Mouse (Mus musculus): ENCODE measurements around the gene Hexb.
A peak's percentile ranks its signal among the peaks of the same experiment; 100 is the strongest.
"Not testable (repeated sequence)": the region's sequence is repeated elsewhere in the genome, so short reads cannot be mapped to it uniquely, and the experiment has no call there.

Gene Hexb

GRCm38 (mm10) chr13:97184656-97185055 is 13.5 kb downstream of the Hexb start:
- ATAC-seq (ENCODE audit: insufficient number of reproducible peaks, low FRiP score, low TSS enrichment) = no peak

GRCm38 (mm10) chr13:97184168-97184567 is 14.0 kb downstream of the Hexb start:
- no peak for ATAC-seq (ENCODE audit: insufficient number of reproducible peaks, low FRiP score, low TSS enrichment)

- ATAC-seq (ENCODE audit: insufficient number of reproducible peaks, low FRiP score, low TSS enrichment) = no peak
These were observed 15.3 kb downstream of the Hexb start for GRCm38 (mm10) chr13:97182821-97183220.

GRCm38 (mm10) chr13:97180113-97180828 is 17.9 kb downstream of the Hexb start:
- ATAC-seq (ENCODE audit: insufficient number of reproducible peaks, low FRiP score, low TSS enrichment) = no peak

GRCm38 (mm10) chr13:97178943-97179342 is 19.2 kb downstream of the Hexb start:
- no peak for ATAC-seq (ENCODE audit: insufficient number of reproducible peaks, low FRiP score, low TSS enrichment)

- no peak for ATAC-seq (ENCODE audit: insufficient number of reproducible peaks, low FRiP score, low TSS enrichment)
These were observed 21.4 kb downstream of the Hexb start for GRCm38 (mm10) chr13:97176731-97177130.

GRCm38 (mm10) chr13:97175520-97176264 is 22.5 kb downstream of the Hexb start:
- ATAC-seq (ENCODE audit: insufficient number of reproducible peaks, low FRiP score, low TSS enrichment) = no peak

GRCm38 (mm10) chr13:97145834-97146233 is 52.3 kb downstream of the Hexb start:
- ATAC-seq (ENCODE audit: insufficient number of reproducible peaks, low FRiP score, low TSS enrichment) = no peak

- ATAC-seq (ENCODE audit: insufficient number of reproducible peaks, low FRiP score, low TSS enrichment) = no peak
These were observed 55.8 kb downstream of the Hexb start for GRCm38 (mm10) chr13:97142321-97142720.

- not testable (repeated sequence) for ATAC-seq (ENCODE audit: insufficient number of reproducible peaks, low FRiP score, low TSS enrichment)
These were observed 59.7 kb downstream of the Hexb start for GRCm38 (mm10) chr13:97138404-97138931.

- peak; percentile 98 for ATAC-seq (ENCODE audit: insufficient number of reproducible peaks, low FRiP score, low TSS enrichment)
These were observed 60.4 kb downstream of the Hexb start, which contains the start of the genes Gfm2 and Nsa2 for GRCm38 (mm10) chr13:97137466-97138400. TSS of gene Gfm2 (plus strand) at chr13:97137937. TSS of gene Nsa2 (minus strand) at chr13:97137937.

- not testable (repeated sequence) for ATAC-seq (ENCODE audit: insufficient number of reproducible peaks, low FRiP score, low TSS enrichment)
These were observed 67.7 kb downstream of the Hexb start for GRCm38 (mm10) chr13:97130413-97130812.

- not testable (repeated sequence) for ATAC-seq (ENCODE audit: insufficient number of reproducible peaks, low FRiP score, low TSS enrichment)
These were observed 68.5 kb downstream of the Hexb start for GRCm38 (mm10) chr13:97129654-97130053.
